Mouse (Mus musculus): ENCODE results near the gene Obscn. TPM values are rescaled to one million over a fixed set of nuclear protein-coding genes. Genes with fewer than 3 reads are reported as not detected.

The Obscn gene
- polyA plus RNA-seq, 1 experiment from 2014 or later: 39.2 TPM

DNA sequence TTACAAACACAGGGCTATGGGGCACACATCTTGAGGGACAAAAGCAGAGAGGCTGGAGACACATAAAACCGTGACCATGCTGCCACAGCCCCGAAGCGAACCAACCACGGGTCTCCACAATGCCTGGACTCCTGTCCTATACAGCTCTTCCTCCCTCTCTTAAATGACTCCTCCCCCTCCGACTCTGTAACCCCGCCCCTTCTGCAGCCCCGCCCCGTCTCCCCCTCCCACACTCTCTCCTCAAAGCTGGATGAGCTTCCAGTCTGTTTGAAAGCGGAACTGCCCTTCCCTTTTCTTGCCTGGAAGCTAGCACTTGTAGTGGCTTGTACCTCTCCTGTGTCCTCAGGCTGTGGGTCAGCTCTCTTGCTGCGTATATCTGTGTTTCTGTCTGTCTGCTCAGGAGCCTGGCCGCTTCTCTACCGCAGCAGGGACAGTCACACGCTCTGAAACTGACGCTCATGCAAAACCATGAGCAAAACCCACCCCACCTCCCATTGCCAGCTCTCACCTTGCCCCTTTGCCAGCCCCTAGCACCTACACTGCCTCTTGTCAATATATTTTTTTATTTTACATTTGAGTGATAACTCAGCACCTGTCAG lies 5.7 kb upstream of the Obscn start:
- peak overlapping the region; percentile 34; the same call in 1 of the 2 replicates for H3K9ac ChIP-seq
- peak; percentile 26; the same call in 1 of the 2 replicates for ATAC-seq (ENCODE audit: insufficient number of reproducible peaks, low FRiP score)
- no peaks in the 10 kb centered on the region for H3K36me3 ChIP-seq
- no peaks in the 10 kb centered on the region for H3K9me3 ChIP-seq (replicated peaks)
- peak overlapping the region; percentile 18 for H3K4me3 ChIP-seq
- peaks cover 42% of the 10 kb centered on the region for H3K4me1 ChIP-seq (replicated peaks)
- peaks cover 6% of the 10 kb centered on the region for H3K27me3 ChIP-seq (replicated peaks)
- 9% methylated on average over 14 of the region's 14 CpGs for WGBS
- peak overlapping the region; percentile 22 for H3K27ac ChIP-seq (ENCODE audit: poor library complexity, severe bottlenecking)
- H3K4me2 ChIP-seq: peak overlapping the region; percentile 57

GRCm38 (mm10) chr11:59138537-59139486 lies 2.6 kb upstream of the Obscn start:
- Histone ChIP-seq H3K27ac (ENCODE audit: poor library complexity, severe bottlenecking) (peak overlapping the region; percentile 92), H3K27me3 (replicated peaks) (peaks cover 36% of the 10 kb centered on the region), H3K4me2 (peak overlapping the region; percentile 70), H3K9ac (peak overlapping the region; percentile 69), H3K36me3 (peaks cover 12% of the 10 kb centered on the region), H3K4me3 (peak overlapping the region; percentile 39), H3K4me1 (replicated peaks) (peaks cover 69% of the 10 kb centered on the region), H3K9me3 (replicated peaks) (no peaks in the 10 kb centered on the region)
- 35% methylated on average over 19 of the region's 19 CpGs for WGBS
- ATAC-seq (ENCODE audit: insufficient number of reproducible peaks, low FRiP score): peak; percentile 63

- H3K36me3 ChIP-seq: peaks cover 29% of the 10 kb centered on the region
- peak overlapping the region; percentile 69 for H3K9ac ChIP-seq
- peak overlapping the region; percentile 92 for H3K27ac ChIP-seq (ENCODE audit: poor library complexity, severe bottlenecking)
- peak overlapping the region; percentile 70 for H3K4me2 ChIP-seq
- H3K4me1 ChIP-seq (replicated peaks): peaks cover 67% of the 10 kb centered on the region
- WGBS: 43% methylated on average over 12 of the region's 12 CpGs
- peak overlapping the region; percentile 39 for H3K4me3 ChIP-seq
- peaks cover 52% of the 10 kb centered on the region for H3K27me3 ChIP-seq (replicated peaks)
- H3K9me3 ChIP-seq (replicated peaks): no peaks in the 10 kb centered on the region
- no peak for ATAC-seq (ENCODE audit: insufficient number of reproducible peaks, low FRiP score)
These were observed 948 bp upstream of the Obscn start for GRCm38 (mm10) chr11:59136994-59137706.

DNA sequence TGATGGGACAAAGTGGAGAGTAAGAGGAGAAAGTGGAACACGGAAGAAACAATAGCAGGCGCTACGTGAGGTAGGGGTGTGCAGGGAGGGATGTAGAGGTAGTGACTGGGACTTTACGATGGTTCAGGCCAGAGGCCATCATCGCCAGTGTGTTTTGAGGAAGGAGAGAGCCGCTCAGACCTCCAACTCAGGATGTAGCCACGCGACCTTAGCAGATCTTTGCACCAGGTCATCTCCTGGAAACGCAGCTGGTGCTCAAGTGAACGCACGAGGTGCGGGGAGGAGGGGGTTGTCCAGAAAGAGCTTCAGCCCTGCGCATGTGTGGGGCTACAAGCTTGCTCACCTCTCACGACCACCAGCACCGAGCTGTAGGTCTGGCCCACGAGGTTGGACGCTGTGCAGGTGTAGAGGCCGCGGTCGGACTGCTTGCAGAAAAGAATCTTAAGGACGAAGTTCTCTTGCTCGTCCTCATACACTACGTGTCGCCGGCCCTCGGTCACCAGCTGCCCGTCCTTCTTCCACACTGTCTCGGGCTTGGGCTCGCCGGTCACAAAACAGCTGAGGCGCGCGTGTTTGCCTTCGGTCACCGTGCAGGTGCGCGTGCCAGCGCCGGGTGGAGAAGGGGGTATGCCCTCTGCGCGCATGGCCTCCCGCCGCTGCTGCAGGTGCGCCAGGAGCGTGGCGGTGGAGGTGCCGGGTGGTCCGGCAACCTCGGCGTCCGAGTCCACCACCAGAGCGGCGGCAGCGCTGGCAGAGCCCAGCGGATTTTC lies 966 bp downstream of the Obscn start:
- no peaks in the 10 kb centered on the region for H3K9me3 ChIP-seq (replicated peaks)
- 18% methylated on average over 55 of the region's 55 CpGs for WGBS
- peak overlapping the region; percentile 46 for H3K9ac ChIP-seq
- peak overlapping the region; percentile 25 for H3K4me3 ChIP-seq
- no peak overlapping the region for H3K27ac ChIP-seq (ENCODE audit: poor library complexity, severe bottlenecking)
- peaks cover 59% of the 10 kb centered on the region for H3K4me1 ChIP-seq (replicated peaks)
- peaks cover 48% of the 10 kb centered on the region for H3K36me3 ChIP-seq
- no peak for ATAC-seq (ENCODE audit: insufficient number of reproducible peaks, low FRiP score)
- H3K4me2 ChIP-seq: peak overlapping the region; percentile 70
- H3K27me3 ChIP-seq (replicated peaks): peaks cover 62% of the 10 kb centered on the region

GRCm38 (mm10) chr11:59134373-59134997 lies 1.7 kb downstream of the Obscn start:
- Histone ChIP-seq H3K36me3 (peaks cover 55% of the 10 kb centered on the region), H3K9me3 (replicated peaks) (no peaks in the 10 kb centered on the region), H3K9ac (peak overlapping the region; percentile 17; the same call in 1 of the 2 replicates), H3K27me3 (replicated peaks) (peaks cover 62% of the 10 kb centered on the region), H3K4me2 (peak overlapping the region; percentile 70), H3K27ac (ENCODE audit: poor library complexity, severe bottlenecking) (no peak overlapping the region), H3K4me1 (replicated peaks) (peaks cover 52% of the 10 kb centered on the region), H3K4me3 (peak overlapping the region; percentile 22)
- WGBS: 15% methylated on average over 32 of the region's 35 CpGs
- ATAC-seq (ENCODE audit: insufficient number of reproducible peaks, low FRiP score): no peak

DNA sequence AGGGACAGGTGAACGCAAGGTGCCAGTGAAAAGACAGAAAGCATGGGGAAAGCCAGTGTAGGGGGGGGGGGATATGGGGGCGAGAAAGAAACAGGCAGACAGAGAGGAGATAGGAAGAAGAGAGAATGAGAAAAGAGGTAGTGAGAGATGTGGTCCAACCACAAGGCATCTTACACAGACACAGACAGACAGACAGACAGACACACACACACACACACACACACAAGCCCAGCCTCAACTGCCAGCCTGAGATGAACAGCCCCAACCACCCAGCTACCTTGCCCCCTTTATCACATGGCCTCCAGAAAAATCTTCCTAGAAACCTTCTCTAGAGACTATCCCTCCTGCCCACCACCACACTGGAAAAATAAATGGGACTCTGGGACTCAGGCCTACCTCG lies 4.1 kb downstream of the Obscn start:
- no peaks in the 10 kb centered on the region for H3K9me3 ChIP-seq (replicated peaks)
- no peak for ATAC-seq (ENCODE audit: insufficient number of reproducible peaks, low FRiP score)
- H3K27me3 ChIP-seq (replicated peaks): peaks cover 58% of the 10 kb centered on the region
- H3K36me3 ChIP-seq: peaks cover 63% of the 10 kb centered on the region
- H3K9ac ChIP-seq: no peak overlapping the region
- 65% methylated on average over 2 of the region's 3 CpGs for WGBS
- H3K4me3 ChIP-seq: no peak overlapping the region
- H3K4me1 ChIP-seq (replicated peaks): peaks cover 29% of the 10 kb centered on the region
- H3K4me2 ChIP-seq: no peak overlapping the region
- H3K27ac ChIP-seq (ENCODE audit: poor library complexity, severe bottlenecking): no peak overlapping the region

DNA sequence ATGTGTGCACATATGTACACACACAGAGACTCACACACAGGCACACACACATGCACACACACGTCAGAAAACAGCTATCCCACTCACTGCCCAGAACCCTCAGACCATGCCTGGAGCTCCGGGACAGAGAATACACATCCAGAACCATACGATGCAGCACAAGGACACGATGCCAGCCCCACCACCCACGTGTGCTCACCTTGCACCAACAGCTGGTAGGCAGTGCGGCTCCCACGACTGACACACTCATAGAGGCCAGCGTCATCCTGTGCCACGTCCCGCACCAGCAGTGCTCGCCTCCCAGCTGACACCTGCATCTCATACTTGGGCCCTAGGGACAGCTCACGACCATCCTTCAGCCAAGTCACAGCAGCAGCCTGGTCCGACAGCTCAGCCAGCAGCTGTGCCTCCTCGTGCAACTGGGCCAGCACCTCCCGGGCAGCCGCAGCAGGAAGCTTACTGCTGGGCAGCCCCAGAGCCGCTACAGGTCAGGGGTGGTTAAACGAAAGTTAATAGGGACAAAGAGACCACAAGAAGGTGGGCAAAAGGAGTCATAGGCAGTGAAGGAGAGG lies 4.8 kb downstream of the Obscn start:
- no peak overlapping the region for H3K27ac ChIP-seq (ENCODE audit: poor library complexity, severe bottlenecking)
- ATAC-seq (ENCODE audit: insufficient number of reproducible peaks, low FRiP score): no peak
- WGBS: 77% methylated on average over 18 of the region's 18 CpGs
- H3K4me2 ChIP-seq: no peak overlapping the region
- H3K9ac ChIP-seq: no peak overlapping the region
- H3K4me1 ChIP-seq (replicated peaks): peaks cover 22% of the 10 kb centered on the region
- H3K36me3 ChIP-seq: peaks cover 70% of the 10 kb centered on the region
- no peaks in the 10 kb centered on the region for H3K9me3 ChIP-seq (replicated peaks)
- H3K4me3 ChIP-seq: no peak overlapping the region
- H3K27me3 ChIP-seq (replicated peaks): peaks cover 52% of the 10 kb centered on the region

GRCm38 (mm10) chr11:59130782-59131181 lies 5.4 kb downstream of the Obscn start:
- Histone ChIP-seq H3K27me3 (replicated peaks) (peaks cover 45% of the 10 kb centered on the region), H3K27ac (ENCODE audit: poor library complexity, severe bottlenecking) (no peak overlapping the region), H3K4me3 (no peak overlapping the region), H3K4me2 (no peak overlapping the region), H3K36me3 (peaks cover 76% of the 10 kb centered on the region), H3K9me3 (replicated peaks) (no peaks in the 10 kb centered on the region), H3K4me1 (replicated peaks) (peaks cover 16% of the 10 kb centered on the region), H3K9ac (no peak overlapping the region)
- no peak for ATAC-seq (ENCODE audit: insufficient number of reproducible peaks, low FRiP score)
- WGBS: 81% methylated on average over 9 of the region's 9 CpGs

GRCm38 (mm10) chr11:59105945-59106344 lies 30.3 kb downstream of the Obscn start:
- H3K27me3 ChIP-seq (replicated peaks): no peaks in the 10 kb centered on the region

GRCm38 (mm10) chr11:59102324-59102723 lies 33.9 kb downstream of the Obscn start:
- no peak for ATAC-seq (ENCODE audit: insufficient number of reproducible peaks, low FRiP score)
- WGBS: 62% methylated on average over 3 of the region's 3 CpGs
- no peak overlapping the region for H3K4me3 ChIP-seq
- H3K9ac ChIP-seq: no peak overlapping the region
- no peaks in the 10 kb centered on the region for H3K27me3 ChIP-seq (replicated peaks)
- no peaks in the 10 kb centered on the region; the same call in 1 of the 2 replicates for H3K9me3 ChIP-seq (replicated peaks)
- peaks cover 81% of the 10 kb centered on the region for H3K36me3 ChIP-seq
- H3K4me2 ChIP-seq: no peak overlapping the region
- H3K27ac ChIP-seq (ENCODE audit: poor library complexity, severe bottlenecking): no peak overlapping the region
- no peaks in the 10 kb centered on the region for H3K4me1 ChIP-seq (replicated peaks)

More at GRCm38 (mm10) chr11:59105945-59106344, 30.3 kb downstream of the Obscn start:
- Histone ChIP-seq H3K9me3 (replicated peaks) (peaks cover 3% of the 10 kb centered on the region; the same call in 1 of the 2 replicates), H3K4me3 (no peak overlapping the region), H3K4me2 (no peak overlapping the region), H3K9ac (no peak overlapping the region), H3K36me3 (peaks cover 86% of the 10 kb centered on the region), H3K27ac (ENCODE audit: poor library complexity, severe bottlenecking) (no peak overlapping the region), H3K4me1 (replicated peaks) (no peaks in the 10 kb centered on the region)
- WGBS: 90% methylated on average over 5 of the region's 5 CpGs
- no peak for ATAC-seq (ENCODE audit: insufficient number of reproducible peaks, low FRiP score)

Measured in heart, embryonic 12.5 days (tissue).